Mouse (Mus musculus) brain, embryonic 14.5 days (tissue): ENCODE measurements around the gene Vmn1r230. TPM values are rescaled to one million over a fixed set of nuclear protein-coding genes. Genes with fewer than 3 reads are reported as not detected.

ENCODE experiments used
- DNase-seq: peaks from one replicate; pipeline ENCODE4 v3.0.0-alpha.2; 2011; ENCODE audit warnings: low read depth
- CTCF ChIP-seq: fragments of 200-500 bp; IDR thresholded peaks from 2 replicates; pipeline ENCODE4 v1.5.1; 2012; ENCODE audit warnings: inconsistent platforms, mild to moderate bottlenecking, moderate library complexity, borderline replicate concordance; ENCODE audit not compliant: insufficient read depth, insufficient read length; ENCODE audit errors: extremely low read depth
- POLR2A ChIP-seq: fragments of 200-500 bp; IDR thresholded peaks from 2 replicates; pipeline ENCODE4 v1.6.1; 2012; ENCODE audit warnings: mild to moderate bottlenecking, inconsistent platforms, borderline replicate concordance; ENCODE audit not compliant: poor library complexity, insufficient read depth, insufficient read length, severe bottlenecking; ENCODE audit errors: extremely low read depth
- polyA plus RNA-seq: library from polyadenylated mRNA; depleted of rRNA; stranded (reverse); fragments of >200 nt; gene quantifications from 2 replicates; pipeline ENCODE4 v1.2.3, GENCODE M21; 2012; rRNA removed

Gene Vmn1r230
- polyA plus RNA-seq, result not detected in 2 replicates

DNA sequence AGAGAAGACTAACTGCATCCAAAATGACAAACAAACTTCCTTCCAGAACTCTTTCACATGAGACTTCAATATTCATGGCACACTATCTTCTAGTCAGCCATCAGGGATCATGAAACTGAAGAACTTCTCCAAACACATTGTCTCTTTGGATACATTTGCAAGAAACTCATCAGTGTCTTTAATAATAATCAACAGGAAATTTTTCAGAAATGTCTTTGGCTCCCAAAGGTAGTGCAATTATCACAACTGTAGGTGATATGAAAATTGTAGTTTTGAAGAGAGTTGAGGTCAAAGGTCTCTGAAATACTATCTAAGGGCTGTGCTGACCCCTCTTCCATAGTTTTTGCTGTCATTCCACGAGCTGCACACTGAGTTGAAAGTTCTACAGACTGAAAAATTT, at the start of gene Vmn1r230:
Gene Vmn1r230 (plus strand): TSS at position 301 of the 400 bp plus-strand sequence.
- no peak for DNase-seq
- TF ChIP-seq POLR2A, result no peak
- TF ChIP-seq CTCF, result no peak

DNA sequence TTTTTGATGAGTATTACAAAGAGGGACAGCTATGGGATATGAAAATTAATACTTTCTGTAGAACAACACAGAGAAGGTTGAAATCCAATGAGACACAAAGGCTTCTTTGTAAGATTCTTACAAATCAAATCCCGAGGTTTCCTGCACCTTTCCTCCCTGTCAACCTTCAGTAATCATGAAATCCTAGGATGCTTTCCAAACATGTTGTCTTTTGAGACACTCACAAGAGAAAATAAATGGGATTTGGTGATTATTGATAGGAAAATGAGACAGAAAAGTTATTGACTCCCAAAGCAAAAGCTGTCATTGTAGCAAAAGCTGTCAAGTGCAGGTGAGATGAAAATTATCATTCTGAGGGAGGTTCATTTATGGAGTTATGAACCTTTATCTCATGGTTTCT, 29.0 kb upstream of the Vmn1r230 start, which contains the start of gene Vmn1r229:
Gene Vmn1r229 (plus strand): TSS at position 301 of the 400 bp plus-strand sequence.
- DNase-seq, result no peak
- TF ChIP-seq CTCF (no peak), POLR2A (no peak)

Other genes starting within 250 kb of the Vmn1r230 start
- gene Vmn2r110, start 244.0 kb upstream of the Vmn1r230 start, polyA plus RNA-seq, result not detected in 2 replicates
- gene Fpr-rs3, start 215.6 kb upstream of the Vmn1r230 start, polyA plus RNA-seq, result not detected in 2 replicates
- gene Vmn1r226, start 157.6 kb upstream of the Vmn1r230 start, polyA plus RNA-seq, result not detected in 2 replicates
- gene Vmn1r227, start 110.6 kb upstream of the Vmn1r230 start, polyA plus RNA-seq, result not detected in 2 replicates
- gene Vmn1r228, start 54.3 kb upstream of the Vmn1r230 start, polyA plus RNA-seq, result not detected in 2 replicates
- gene Vmn1r229, start 28.9 kb upstream of the Vmn1r230 start, polyA plus RNA-seq, result not detected in 2 replicates
- not detected in 2 replicates for gene Vmn1r231, start 64.6 kb downstream of the Vmn1r230 start, polyA plus RNA-seq
- not detected in 2 replicates for gene Vmn1r232, start 79.3 kb downstream of the Vmn1r230 start, polyA plus RNA-seq
- 429 and 565 TPM in 2 replicates for gene Ppp2r1a, start 104.9 kb downstream of the Vmn1r230 start, polyA plus RNA-seq
- not detected in 2 replicates for gene Vmn1r233, start 156.0 kb downstream of the Vmn1r230 start, polyA plus RNA-seq
- 20.8 TPM in 2 replicates for gene Zfp160, start 168.5 kb downstream of the Vmn1r230 start, polyA plus RNA-seq